Mouse (Mus musculus) lung, adult 2 months (tissue): ENCODE measurements around the gene Mus81.

Experiments
- CTCF ChIP-seq: fragments of 200-500 bp; IDR thresholded peaks from 2 replicates; pipeline ENCODE4 v1.5.1; 2011; ENCODE audit warnings: mild to moderate bottlenecking, low read length, control low read depth; ENCODE audit not compliant: insufficient read depth
- POLR2A ChIP-seq: fragments of 200-500 bp; IDR thresholded peaks from 2 replicates; pipeline ENCODE4 v1.6.1; 2011; ENCODE audit warnings: low read depth, mild to moderate bottlenecking, control low read depth, low read length, borderline replicate concordance; ENCODE audit errors: extremely low read depth

- TF ChIP-seq CTCF (no peak), POLR2A (no peak)
Measured at GRCm38 (mm10) chr19:5500330-5500875, 12.2 kb upstream of the Mus81 start.
